Mouse (Mus musculus): ENCODE data around the gene Hexa. TPM values are rescaled to one million over a fixed set of nuclear protein-coding genes. Genes with fewer than 3 reads are reported as not detected.

The Hexa gene
- 74.6 and 77.5 TPM in 2 replicates for polyA plus RNA-seq (2015; fragmentation: Nextera tagmentation; extraction: Ambion mirVana)

DNA sequence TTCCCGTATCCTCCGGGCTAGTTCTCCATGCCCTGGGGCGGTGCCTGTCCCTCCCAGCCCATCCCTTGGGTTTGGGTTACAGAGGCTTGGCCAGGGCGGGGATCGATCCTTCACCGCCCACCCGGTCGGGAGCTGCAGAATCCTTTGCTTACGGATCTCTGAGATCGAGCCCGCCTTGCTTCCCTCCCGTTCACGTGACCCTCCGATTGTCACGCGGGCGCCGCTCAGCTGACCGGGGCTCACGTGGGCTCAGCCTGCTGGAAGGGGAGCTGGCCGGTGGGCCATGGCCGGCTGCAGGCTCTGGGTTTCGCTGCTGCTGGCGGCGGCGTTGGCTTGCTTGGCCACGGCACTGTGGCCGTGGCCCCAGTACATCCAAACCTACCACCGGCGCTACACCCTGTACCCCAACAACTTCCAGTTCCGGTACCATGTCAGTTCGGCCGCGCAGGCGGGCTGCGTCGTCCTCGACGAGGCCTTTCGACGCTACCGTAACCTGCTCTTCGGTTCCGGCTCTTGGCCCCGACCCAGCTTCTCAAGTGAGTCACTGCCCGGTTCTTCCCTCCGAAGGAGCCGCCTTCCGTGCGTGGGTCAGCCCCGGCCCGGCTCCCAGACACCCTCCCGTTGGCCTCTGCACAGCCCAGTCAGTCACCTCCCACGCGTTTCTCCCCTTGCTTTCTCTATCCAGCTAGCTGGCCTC, at the start of gene Hexa, which contains the start of gene Tmem202:
TSS of gene Hexa (plus strand) at position 100 of the 697 bp plus-strand sequence.
TSS of gene Tmem202 (minus strand) at position 407 of the 697 bp plus-strand sequence.
- Histone ChIP-seq H3K4me3 (peak within 1 kb of the TSS; percentile 73), H3K4me2 (peak within 1 kb of the TSS; percentile 73), H3K27me3 (replicated peaks) (no peaks in the 10 kb centered on the region), H3K9ac (peak within 1 kb of the TSS; percentile 79), H3K9me3 (no peaks in the 10 kb centered on the region), H3K27ac (replicated peaks) (peak within 1 kb of the TSS; percentile 45), H3K4me1 (peaks cover 33% of the 10 kb centered on the region), H3K36me3 (no peaks in the 10 kb centered on the region)
- 2% methylated on average over 54 of the region's 55 CpGs for WGBS
- ATAC-seq (ENCODE audit: extremely low read depth, insufficient number of reproducible peaks, low FRiP score, low TSS enrichment) = peak; percentile 84

- no peaks in the 10 kb centered on the region for H3K4me1 ChIP-seq
- no peaks in the 10 kb centered on the region for H3K9me3 ChIP-seq
- H3K9ac ChIP-seq = no peak overlapping the region
- H3K27me3 ChIP-seq (replicated peaks) = no peaks in the 10 kb centered on the region
- no peaks in the 10 kb centered on the region for H3K36me3 ChIP-seq
- no peak overlapping the region for H3K27ac ChIP-seq (replicated peaks)
- H3K4me2 ChIP-seq = no peak overlapping the region
- H3K4me3 ChIP-seq = no peak overlapping the region
- 38% methylated on average over 1 of the region's 1 CpGs for WGBS
- ATAC-seq (ENCODE audit: extremely low read depth, insufficient number of reproducible peaks, low FRiP score, low TSS enrichment) = no peak
These were observed 31.2 kb upstream of the Hexa start for GRCm38 (mm10) chr9:59508146-59508545.

GRCm38 (mm10) chr9:59512381-59512780, 27.0 kb upstream of the Hexa start:
- H3K4me2 ChIP-seq = no peak overlapping the region
- no peaks in the 10 kb centered on the region for H3K9me3 ChIP-seq
- H3K4me1 ChIP-seq = peaks cover 8% of the 10 kb centered on the region
- no peaks in the 10 kb centered on the region for H3K36me3 ChIP-seq
- no peak for ATAC-seq (ENCODE audit: extremely low read depth, insufficient number of reproducible peaks, low FRiP score, low TSS enrichment)
- no peak overlapping the region for H3K9ac ChIP-seq
- 26% methylated on average over 4 of the region's 4 CpGs for WGBS
- no peak overlapping the region for H3K27ac ChIP-seq (replicated peaks)
- no peaks in the 10 kb centered on the region for H3K27me3 ChIP-seq (replicated peaks)
- H3K4me3 ChIP-seq = no peak overlapping the region

DNA sequence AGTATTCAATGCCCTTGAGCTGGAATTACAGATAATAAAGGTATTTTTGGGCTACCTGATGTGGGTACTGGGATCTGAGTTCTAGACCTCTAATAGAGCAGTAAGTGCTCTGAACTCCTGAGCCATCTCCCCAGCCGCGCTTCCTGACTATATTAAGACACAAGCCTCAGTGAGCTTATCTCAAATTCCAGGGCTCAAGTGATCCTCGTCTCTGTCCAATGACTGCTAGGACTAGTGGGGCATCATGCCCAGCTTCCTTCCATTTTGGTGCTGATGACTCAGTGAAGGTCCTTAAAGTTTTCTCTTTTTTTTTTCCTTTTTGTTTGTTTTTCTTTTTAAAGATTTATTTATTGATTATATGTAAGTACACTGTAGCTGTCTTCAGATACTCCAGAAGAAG, 24.3 kb upstream of the Hexa start:
- WGBS = 9% methylated on average over 3 of the region's 3 CpGs

DNA sequence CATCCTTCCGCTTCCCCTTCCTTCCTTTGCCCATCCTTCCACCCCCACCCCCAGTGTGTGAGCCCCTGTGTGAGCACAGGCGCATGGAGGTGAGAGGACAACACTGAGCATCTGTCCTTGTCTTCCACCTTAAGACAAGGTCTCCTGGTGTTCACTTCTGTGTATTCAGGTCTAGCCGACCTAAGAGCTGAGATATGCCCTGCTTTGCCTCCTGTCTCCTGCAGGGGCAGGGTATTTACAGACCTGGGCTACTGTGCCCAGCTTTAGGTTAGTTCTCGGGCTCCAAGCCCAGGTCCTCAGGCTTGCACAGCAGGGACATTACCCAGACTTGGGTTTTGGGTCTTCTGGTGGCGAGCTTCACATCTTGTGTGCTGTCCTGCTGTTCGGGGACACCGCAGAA, 22.2 kb upstream of the Hexa start:
- no peak for ATAC-seq (ENCODE audit: extremely low read depth, insufficient number of reproducible peaks, low FRiP score, low TSS enrichment)
- Histone ChIP-seq H3K27ac (replicated peaks) (no peak overlapping the region), H3K9ac (no peak overlapping the region), H3K36me3 (no peaks in the 10 kb centered on the region), H3K9me3 (no peaks in the 10 kb centered on the region), H3K4me3 (no peak overlapping the region), H3K4me1 (peaks cover 21% of the 10 kb centered on the region), H3K27me3 (replicated peaks) (no peaks in the 10 kb centered on the region), H3K4me2 (no peak overlapping the region)
- WGBS = 52% methylated on average over 7 of the region's 7 CpGs

More for the DNA sequence above, 24.3 kb upstream of the Hexa start:
- H3K4me1 ChIP-seq = peaks cover 21% of the 10 kb centered on the region
- no peak for ATAC-seq (ENCODE audit: extremely low read depth, insufficient number of reproducible peaks, low FRiP score, low TSS enrichment)
- no peaks in the 10 kb centered on the region for H3K27me3 ChIP-seq (replicated peaks)
- no peak overlapping the region for H3K4me3 ChIP-seq
- 0 out of 2 replicates have a peak overlapping the region, but pooled peaks have one; percentile 30 for H3K27ac ChIP-seq (replicated peaks)
- H3K36me3 ChIP-seq = no peaks in the 10 kb centered on the region
- no peaks in the 10 kb centered on the region for H3K9me3 ChIP-seq
- H3K4me2 ChIP-seq = no peak overlapping the region
- no peak overlapping the region for H3K9ac ChIP-seq

- Histone ChIP-seq H3K4me2 (no peak overlapping the region), H3K4me3 (no peak overlapping the region), H3K9me3 (no peaks in the 10 kb centered on the region), H3K27me3 (replicated peaks) (no peaks in the 10 kb centered on the region), H3K9ac (peak overlapping the region; percentile 6), H3K36me3 (no peaks in the 10 kb centered on the region), H3K4me1 (peaks cover 27% of the 10 kb centered on the region), H3K27ac (replicated peaks) (peak overlapping the region; percentile 51)
- ATAC-seq (ENCODE audit: extremely low read depth, insufficient number of reproducible peaks, low FRiP score, low TSS enrichment) = no peak; the same call in 1 of the 2 replicates
- WGBS = 30% methylated on average over 5 of the region's 5 CpGs
These were observed 20.4 kb upstream of the Hexa start for GRCm38 (mm10) chr9:59518976-59519375.

GRCm38 (mm10) chr9:59519396-59519795, 19.9 kb upstream of the Hexa start:
- no peak for ATAC-seq (ENCODE audit: extremely low read depth, insufficient number of reproducible peaks, low FRiP score, low TSS enrichment)
- H3K4me3 ChIP-seq = no peak overlapping the region
- H3K9ac ChIP-seq = no peak overlapping the region
- H3K4me2 ChIP-seq = no peak overlapping the region
- peaks cover 27% of the 10 kb centered on the region for H3K4me1 ChIP-seq
- 0 out of 2 replicates have a peak overlapping the region, but pooled peaks have one; percentile 5 for H3K27ac ChIP-seq (replicated peaks)
- H3K36me3 ChIP-seq = no peaks in the 10 kb centered on the region
- no peaks in the 10 kb centered on the region for H3K27me3 ChIP-seq (replicated peaks)
- H3K9me3 ChIP-seq = no peaks in the 10 kb centered on the region
- 70% methylated on average over 2 of the region's 2 CpGs for WGBS

DNA sequence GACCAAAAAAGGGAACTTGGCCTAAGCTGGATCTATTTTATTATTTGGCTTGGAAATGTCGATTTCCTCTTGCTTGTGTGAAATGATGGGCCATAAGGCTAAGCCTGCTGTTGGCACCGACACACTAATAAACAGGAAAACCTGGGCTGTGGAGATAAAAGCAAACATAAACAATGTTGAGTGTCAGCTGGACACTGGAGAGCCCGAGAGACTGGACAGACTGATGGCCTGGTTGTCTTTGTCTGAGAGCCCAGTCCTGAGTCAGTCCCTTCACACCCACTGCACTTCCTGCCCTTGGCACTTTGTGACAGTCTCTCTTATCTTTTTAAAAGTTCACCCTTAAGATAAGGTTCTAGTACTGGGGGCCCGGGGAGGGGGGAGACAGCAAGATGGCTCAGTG, 16.4 kb upstream of the Hexa start:
- Histone ChIP-seq H3K4me3 (no peak overlapping the region), H3K27me3 (replicated peaks) (no peaks in the 10 kb centered on the region), H3K9me3 (no peaks in the 10 kb centered on the region), H3K27ac (replicated peaks) (no peak overlapping the region), H3K4me1 (peaks cover 19% of the 10 kb centered on the region), H3K36me3 (no peaks in the 10 kb centered on the region), H3K4me2 (no peak overlapping the region), H3K9ac (no peak overlapping the region)
- 29% methylated on average over 4 of the region's 4 CpGs for WGBS
- no peak for ATAC-seq (ENCODE audit: extremely low read depth, insufficient number of reproducible peaks, low FRiP score, low TSS enrichment)

DNA sequence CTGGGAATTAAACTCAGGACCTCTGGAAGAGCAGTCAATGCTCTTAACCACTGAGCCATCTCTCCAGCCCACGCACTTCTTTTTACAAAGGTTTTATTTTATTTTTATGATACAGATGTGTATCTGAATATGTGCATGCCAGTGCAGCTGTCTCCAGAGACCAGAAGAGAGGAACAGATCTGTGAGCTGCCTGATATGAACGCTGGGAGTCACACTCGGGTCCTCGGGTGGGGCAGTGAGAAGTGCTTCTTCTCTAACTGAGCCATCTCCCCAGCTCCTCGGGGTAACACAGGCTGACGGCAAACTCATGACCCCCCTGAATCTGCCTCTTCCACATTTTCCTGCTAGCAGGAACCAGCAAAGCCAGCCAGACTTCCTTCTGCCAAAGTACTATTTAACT, 12.6 kb upstream of the Hexa start:
- Histone ChIP-seq H3K9me3 (no peaks in the 10 kb centered on the region), H3K4me3 (no peak overlapping the region), H3K36me3 (no peaks in the 10 kb centered on the region), H3K4me1 (0 out of 2 replicates have a peak, but pooled peaks cover 6% of the 10 kb centered on the region), H3K27ac (replicated peaks) (no peak overlapping the region), H3K9ac (no peak overlapping the region), H3K4me2 (no peak overlapping the region), H3K27me3 (replicated peaks) (no peaks in the 10 kb centered on the region)
- 60% methylated on average over 6 of the region's 6 CpGs for WGBS
- ATAC-seq (ENCODE audit: extremely low read depth, insufficient number of reproducible peaks, low FRiP score, low TSS enrichment) = no peak

DNA sequence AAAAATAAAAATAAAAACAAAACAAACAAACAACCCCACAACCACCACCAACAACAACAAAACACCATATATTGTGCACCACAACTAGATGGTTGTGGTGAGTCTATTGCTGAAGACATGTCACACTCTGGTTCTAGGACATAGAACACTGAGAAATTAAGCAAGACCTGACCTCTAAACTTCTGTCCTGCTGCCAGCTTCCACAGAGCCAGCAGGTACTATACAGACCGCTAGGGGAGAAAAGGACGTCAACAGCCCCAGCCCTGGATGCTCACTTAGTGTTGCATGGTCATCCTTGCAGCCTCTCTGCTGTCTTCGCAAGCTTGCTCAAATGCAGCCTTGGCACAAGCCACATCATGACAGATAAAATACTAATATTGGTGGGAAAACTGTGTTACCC, 11.8 kb upstream of the Hexa start:
- Histone ChIP-seq H3K4me2 (no peak overlapping the region), H3K27me3 (replicated peaks) (no peaks in the 10 kb centered on the region), H3K9ac (no peak overlapping the region), H3K36me3 (no peaks in the 10 kb centered on the region), H3K27ac (replicated peaks) (no peak overlapping the region), H3K4me3 (no peak overlapping the region), H3K4me1 (0 out of 2 replicates have a peak, but pooled peaks cover 6% of the 10 kb centered on the region), H3K9me3 (no peaks in the 10 kb centered on the region)
- ATAC-seq (ENCODE audit: extremely low read depth, insufficient number of reproducible peaks, low FRiP score, low TSS enrichment) = no peak
- 79% methylated on average over 3 of the region's 3 CpGs for WGBS

- no peaks in the 10 kb centered on the region for H3K27me3 ChIP-seq (replicated peaks)
- no peak for ATAC-seq (ENCODE audit: extremely low read depth, insufficient number of reproducible peaks, low FRiP score, low TSS enrichment)
- H3K4me1 ChIP-seq = no peaks in the 10 kb centered on the region
- no peak overlapping the region for H3K4me3 ChIP-seq
- no peaks in the 10 kb centered on the region for H3K9me3 ChIP-seq
- H3K9ac ChIP-seq = no peak overlapping the region
- H3K27ac ChIP-seq (replicated peaks) = no peak overlapping the region
- no peak overlapping the region for H3K4me2 ChIP-seq
- no peaks in the 10 kb centered on the region for H3K36me3 ChIP-seq
- 70% methylated on average over 2 of the region's 2 CpGs for WGBS
These were observed 11.1 kb upstream of the Hexa start for GRCm38 (mm10) chr9:59528274-59528673.

- Histone ChIP-seq H3K4me3 (no peak overlapping the region), H3K27me3 (replicated peaks) (no peaks in the 10 kb centered on the region), H3K27ac (replicated peaks) (no peak overlapping the region), H3K36me3 (no peaks in the 10 kb centered on the region), H3K9me3 (no peaks in the 10 kb centered on the region), H3K4me1 (no peaks in the 10 kb centered on the region), H3K4me2 (no peak overlapping the region), H3K9ac (no peak overlapping the region)
- 56% methylated on average over 5 of the region's 5 CpGs for WGBS
- ATAC-seq (ENCODE audit: extremely low read depth, insufficient number of reproducible peaks, low FRiP score, low TSS enrichment) = no peak
These were observed 7.7 kb upstream of the Hexa start for GRCm38 (mm10) chr9:59531645-59532044.
